Mouse (Mus musculus) liver, postnatal 0 days (tissue): ENCODE measurements around the gene Dapk3.

Experiments used
- CTCF ChIP-seq: sonication (generic); IDR thresholded peaks from 2 replicates; pipeline ENCODE4 v1.5.1; 2016; ENCODE audit warnings: antibody characterized with exemption, low read depth
- EP300 ChIP-seq: IDR thresholded peaks from 2 replicates; pipeline ENCODE4 v1.6.1; 2016; ENCODE audit warnings: antibody characterized with exemption, low read depth, mild to moderate bottlenecking

DNA sequence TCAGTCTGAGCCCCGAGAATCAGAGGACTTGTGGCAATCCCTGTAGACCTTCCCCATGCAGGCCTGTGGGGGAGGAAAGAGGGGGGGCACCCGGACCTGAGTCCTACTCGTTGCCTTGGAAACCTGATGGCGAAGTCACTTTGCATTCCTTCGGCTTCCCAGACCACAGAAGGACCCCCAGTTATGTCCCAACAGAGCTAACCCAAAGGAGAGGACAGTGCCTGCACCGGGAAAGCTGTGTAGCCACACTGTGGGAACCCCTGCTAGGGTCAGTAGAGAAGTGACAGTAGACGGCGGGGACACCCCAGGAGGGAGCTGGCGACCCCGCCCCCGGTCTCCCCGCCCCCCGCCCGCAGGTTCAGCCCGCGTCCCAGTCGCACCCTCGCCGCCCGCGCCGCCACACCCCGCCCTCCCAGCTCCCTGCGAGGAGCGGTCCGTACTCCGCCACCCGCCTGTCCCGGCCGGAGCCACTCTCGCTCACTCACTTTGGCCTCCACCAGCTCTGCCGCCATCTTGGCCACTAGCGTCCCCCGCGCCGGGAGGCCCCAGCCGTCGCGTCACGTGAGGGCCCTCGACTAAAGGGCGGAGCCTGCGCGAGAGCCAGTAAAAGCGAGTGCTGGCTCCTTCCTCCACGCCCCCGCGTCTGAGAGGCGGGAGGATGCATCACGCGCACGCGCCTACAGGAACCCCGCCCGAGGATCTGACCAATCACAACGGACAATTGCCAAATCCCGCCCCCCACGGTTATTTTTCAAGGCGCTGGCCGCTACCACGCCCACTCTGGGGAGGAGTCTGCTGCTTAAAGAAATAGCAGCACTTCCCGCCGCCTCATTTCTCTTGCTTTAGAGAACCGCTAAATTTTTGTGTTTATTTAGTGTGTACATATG is 15.4 kb upstream of the Dapk3 start, which contains the start of gene Pias4:
- TF ChIP-seq CTCF (no peak), EP300 (no peak)
